Comparison of ENCODE assay signal across 8 mouse cellular contexts in the genomic region with DNA sequence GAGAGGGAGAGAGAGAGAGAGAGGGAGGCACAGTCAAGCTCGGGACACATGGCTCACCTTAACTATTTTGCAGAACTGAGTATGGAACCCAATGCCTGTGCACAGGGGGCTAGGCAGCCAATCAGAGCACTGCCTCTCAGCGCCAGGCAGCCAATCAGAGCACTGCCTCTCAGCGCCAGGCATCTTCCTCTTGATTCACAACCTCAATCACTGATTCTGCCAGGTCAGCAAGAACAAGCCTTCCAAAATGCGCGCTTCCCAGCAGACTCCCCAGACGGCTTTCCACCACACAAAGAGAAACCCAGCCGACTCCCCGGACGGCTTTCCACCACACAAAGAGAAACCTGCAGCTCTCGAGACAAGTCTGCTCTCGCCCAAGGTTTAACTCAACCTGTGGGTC. TPM values are rescaled to one million over a fixed set of nuclear protein-coding genes. Genes with fewer than 3 reads are reported as not detected.
DNase-seq lines count a peak whose midpoint lies in the region; ATAC-seq and TF ChIP-seq lines count a peak whose summit lies in the region.
"Had no signal": no experiment of that assay in that cellular context is flagged by ENCODE, and none has a peak within 500 bp of the region (broad histone marks: within the 10 kb centered on the region; RNA-seq: fewer than 3 reads in every experiment).

No protein-coding gene starts in this region.

- peaks cover 13% of the 10 kb centered on the region; the same call in 1 of the 2 replicates for H3K4me1 ChIP-seq in kidney, adult 2 months (ENCODE audit: control insufficient read depth, insufficient read depth, low read length)
- peaks cover 14% of the 10 kb centered on the region for H3K4me1 ChIP-seq in forebrain, embryonic 13.5 days
- peaks cover 17% of the 10 kb centered on the region for H3K4me1 ChIP-seq in limb, embryonic 13.5 days

- peaks cover 5% of the 10 kb centered on the region for H3K36me3 ChIP-seq in kidney, adult 2 months (ENCODE audit: control insufficient read depth, insufficient read depth, low read length)
- H3K36me3 ChIP-seq in forebrain, embryonic 13.5 days (ENCODE audit: poor library complexity, severe bottlenecking) = peaks cover 25% of the 10 kb centered on the region
- peaks cover 39% of the 10 kb centered on the region for H3K36me3 ChIP-seq in limb, embryonic 13.5 days

- H3K27ac ChIP-seq in kidney, adult 2 months (ENCODE audit: insufficient read depth, low read depth, low read length) = no peak overlapping the region
- no peak overlapping the region for H3K27ac ChIP-seq in forebrain, embryonic 13.5 days
- H3K27ac ChIP-seq in limb, embryonic 13.5 days = no peak overlapping the region

- no peaks in the 10 kb centered on the region for H3K9me3 ChIP-seq in forebrain, embryonic 13.5 days (replicated peaks)
- H3K9me3 ChIP-seq in limb, embryonic 13.5 days = no peaks in the 10 kb centered on the region

- peak; percentile 36 for DNase-seq in kidney, postnatal 14 days
- no peak for DNase-seq in kidney, adult 2 months
- peak; percentile 72 for DNase-seq in embryo, embryonic 10 days (ENCODE audit: low spot score)
- no peak for DNase-seq in ovary, postnatal 36 days (ENCODE audit: low spot score)
- no peak for DNase-seq in thymus, adult 18-20 months

- peak overlapping the region; percentile 48 for H3K4me2 ChIP-seq in forebrain, embryonic 13.5 days
- H3K4me2 ChIP-seq in limb, embryonic 13.5 days (replicated peaks) = peak overlapping the region; percentile 52

- 0 out of 2 replicates have a peak overlapping the region, but pooled peaks have one; percentile 34 for H3K9ac ChIP-seq in forebrain, embryonic 13.5 days
- H3K9ac ChIP-seq in limb, embryonic 13.5 days = 0 out of 2 replicates have a peak overlapping the region, but pooled peaks have one; percentile 8

- H3K27me3 ChIP-seq in kidney, adult 2 months (replicated peaks; ENCODE audit: control insufficient read depth, insufficient read depth, low read length) = no peaks in the 10 kb centered on the region
- H3K27me3 ChIP-seq in forebrain, embryonic 13.5 days = no peaks in the 10 kb centered on the region
- no peaks in the 10 kb centered on the region for H3K27me3 ChIP-seq in limb, embryonic 13.5 days

- no peak for TF ChIP-seq POLR2A in kidney, adult 2 months (IDR thresholded peaks at IDR 0.05; ENCODE audit: low read depth, low read length)

- no peak overlapping the region for H3K4me3 ChIP-seq in kidney, adult 2 months (ENCODE audit: insufficient read depth, low read depth, low read length)
- no peak overlapping the region for H3K4me3 ChIP-seq in forebrain, embryonic 13.5 days
- 0 out of 2 replicates have a peak overlapping the region, but pooled peaks have one; percentile 12 for H3K4me3 ChIP-seq in limb, embryonic 13.5 days
- H3K4me3 ChIP-seq: myocyte had no signal

- WGBS in kidney, adult 2 months = 44% methylated on average over 11 of the region's 11 CpGs
- WGBS in forebrain, embryonic 13.5 days = 8% methylated on average over 11 of the region's 11 CpGs
- 9% methylated on average over 11 of the region's 11 CpGs for WGBS in limb, embryonic 13.5 days

- TF ChIP-seq CTCF in kidney, adult 2 months (conservative IDR thresholded peaks at IDR 0.05; ENCODE audit: insufficient read depth, insufficient read length, low read depth, low read length) = no peak

- ATAC-seq in forebrain, embryonic 13.5 days = peak; percentile 81
- ATAC-seq in limb, embryonic 13.5 days (ENCODE audit: low FRiP score, low read depth) = no peak; the same call in 1 of the 2 replicates

RNA-seq across cellular contexts. Expression of gene Marc1, which starts 11.6 kb away (rescaled TPM):
- 1.0 and 2.1 TPM in 2 replicates for polyA plus RNA-seq in kidney, adult 2 months (2012; rRNA removed)
- 0.22 TPM in 1 of 2 replicates, not detected in the other for polyA plus RNA-seq in forebrain, embryonic 13.5 days (2015; fragmentation: Nextera tagmentation; extraction: Ambion mirVana)
- 0.11 and 0.14 TPM in 2 replicates for polyA plus RNA-seq in limb, embryonic 13.5 days (2015; fragmentation: Nextera tagmentation; extraction: Ambion mirVana)
- polyA plus RNA-seq: myocyte had no signal

RNA-seq across cellular contexts. Expression of gene Marc2, which starts 23.6 kb away (rescaled TPM):
- polyA plus RNA-seq in kidney, adult 2 months (2012; rRNA removed) = 257 and 403 TPM in 2 replicates
- polyA plus RNA-seq in forebrain, embryonic 13.5 days (2015; fragmentation: Nextera tagmentation; extraction: Ambion mirVana) = 100 and 103 TPM in 2 replicates
- polyA plus RNA-seq in limb, embryonic 13.5 days (2015; fragmentation: Nextera tagmentation; extraction: Ambion mirVana) = 167 and 203 TPM in 2 replicates

Comparison
In these comparisons a context has a peak if more than half of its experiments do, and no peak if none do; other contexts are left out.
1. DNase-seq: peak in kidney, postnatal 14 days (single experiment) and embryo, embryonic 10 days (single experiment); none in kidney, adult 2 months (single experiment), ovary, postnatal 36 days (single experiment) and thymus, adult 18-20 months (0 of 2).